In genomic region chr13:20297841-20298240, GRCm38 (mm10) we compare ENCODE assay signal across 9 mouse cellular contexts.
A peak's percentile ranks its signal among the peaks of the same experiment; 100 is the strongest.
DNase-seq lines count a peak whose midpoint lies in the region; ATAC-seq and TF ChIP-seq lines count a peak whose summit lies in the region.
"Had no signal": no experiment of that assay in that cellular context is flagged by ENCODE, and none has a peak within 500 bp of the region (broad histone marks: within the 10 kb centered on the region; RNA-seq: fewer than 3 reads in every experiment).

No protein-coding gene starts in this region.

- WGBS in liver, embryonic 12.5 days (ENCODE audit: insufficient replicate concordance) = 13% methylated on average over 3 of the region's 3 CpGs
- 23% methylated on average over 3 of the region's 3 CpGs for WGBS in hindbrain, embryonic 12.5 days
- WGBS in midbrain, postnatal 0 days = 21% methylated on average over 3 of the region's 3 CpGs

- H3K27ac ChIP-seq in liver, embryonic 12.5 days = no peak overlapping the region
- no peak overlapping the region for H3K27ac ChIP-seq in hindbrain, embryonic 12.5 days
- no peak overlapping the region for H3K27ac ChIP-seq in midbrain, postnatal 0 days (ENCODE audit: low read depth, low read length)

- TF ChIP-seq CTCF in midbrain, postnatal 0 days (IDR thresholded peaks at IDR 0.05) = peak; percentile 89

- DNase-seq in liver = peak; percentile 63
- DNase-seq in adrenal gland, adult 2 months = peak; percentile 45
- peak; percentile 54 for DNase-seq in embryo, embryonic 11.5 days (ENCODE audit: low read depth, low spot score)
- DNase-seq in left cerebral cortex, postnatal 25 days (ENCODE audit: low spot score in 2 of 2) = peak; percentile 64 to 74
- peak; percentile 88 for DNase-seq in midbrain, postnatal 0 days (ENCODE audit: low spot score)
- peak; percentile 75 for DNase-seq in testis, postnatal 10 days (ENCODE audit: low spot score)

- no peaks in the 10 kb centered on the region for H3K36me3 ChIP-seq in liver, embryonic 12.5 days
- H3K36me3 ChIP-seq in hindbrain, embryonic 12.5 days = no peaks in the 10 kb centered on the region
- H3K36me3 ChIP-seq in midbrain, postnatal 0 days (ENCODE audit: insufficient read depth, low read length) = no peaks in the 10 kb centered on the region

- no peaks in the 10 kb centered on the region for H3K27me3 ChIP-seq in liver, embryonic 12.5 days (replicated peaks)
- no peaks in the 10 kb centered on the region for H3K27me3 ChIP-seq in hindbrain, embryonic 12.5 days
- H3K27me3 ChIP-seq in midbrain, postnatal 0 days (ENCODE audit: insufficient read depth, low read length) = no peaks in the 10 kb centered on the region
- H3K27me3 ChIP-seq: megakaryocyte, embryonic 14.5 days had no signal

- H3K4me2 ChIP-seq in liver, embryonic 12.5 days = no peak overlapping the region
- H3K4me2 ChIP-seq in hindbrain, embryonic 12.5 days (replicated peaks) = no peak overlapping the region
- H3K4me2 ChIP-seq in midbrain, postnatal 0 days (ENCODE audit: low read depth, low read length, poor library complexity, severe bottlenecking) = no peak overlapping the region

- intact Hi-C loops in left cerebral cortex, postnatal 25 days (cut with DNase I) = loop anchor here (2.0 to 10.0 kb wide), 5 partner anchors 644 to 1027 kb away; no protein-coding TSS in a partner anchor

- H3K4me1 ChIP-seq in liver, embryonic 12.5 days = no peaks in the 10 kb centered on the region
- H3K4me1 ChIP-seq in hindbrain, embryonic 12.5 days = no peaks in the 10 kb centered on the region
- H3K4me1 ChIP-seq in midbrain, postnatal 0 days (ENCODE audit: insufficient read depth, low read length) = no peaks in the 10 kb centered on the region
- H3K4me1 ChIP-seq: megakaryocyte, embryonic 14.5 days had no signal

- no peak overlapping the region for H3K4me3 ChIP-seq in liver, embryonic 12.5 days
- no peak overlapping the region for H3K4me3 ChIP-seq in hindbrain, embryonic 12.5 days
- no peak overlapping the region for H3K4me3 ChIP-seq in midbrain, postnatal 0 days (ENCODE audit: low read depth, low read length)
- H3K4me3 ChIP-seq: megakaryocyte, embryonic 14.5 days had no signal

- no peaks in the 10 kb centered on the region for H3K9me3 ChIP-seq in liver, embryonic 12.5 days (replicated peaks)
- no peaks in the 10 kb centered on the region for H3K9me3 ChIP-seq in hindbrain, embryonic 12.5 days (replicated peaks)
- no peaks in the 10 kb centered on the region for H3K9me3 ChIP-seq in midbrain, postnatal 0 days (ENCODE audit: low read length)
- H3K9me3 ChIP-seq: megakaryocyte, embryonic 14.5 days had no signal

- H3K9ac ChIP-seq in liver, embryonic 12.5 days = no peak overlapping the region
- H3K9ac ChIP-seq in hindbrain, embryonic 12.5 days = no peak overlapping the region
- no peak overlapping the region for H3K9ac ChIP-seq in midbrain, postnatal 0 days (replicated peaks; ENCODE audit: low read length, poor library complexity, severe bottlenecking)

- no peak for ATAC-seq in liver, embryonic 12.5 days
- ATAC-seq in hindbrain, embryonic 12.5 days (ENCODE audit: low FRiP score) = 0 out of 2 replicates have a peak, but pooled peaks have one; percentile 46
- no peak for ATAC-seq in midbrain, postnatal 0 days (ENCODE audit: low FRiP score)
